ENCODE assay signal across 28 mouse cellular contexts in the genomic region with DNA sequence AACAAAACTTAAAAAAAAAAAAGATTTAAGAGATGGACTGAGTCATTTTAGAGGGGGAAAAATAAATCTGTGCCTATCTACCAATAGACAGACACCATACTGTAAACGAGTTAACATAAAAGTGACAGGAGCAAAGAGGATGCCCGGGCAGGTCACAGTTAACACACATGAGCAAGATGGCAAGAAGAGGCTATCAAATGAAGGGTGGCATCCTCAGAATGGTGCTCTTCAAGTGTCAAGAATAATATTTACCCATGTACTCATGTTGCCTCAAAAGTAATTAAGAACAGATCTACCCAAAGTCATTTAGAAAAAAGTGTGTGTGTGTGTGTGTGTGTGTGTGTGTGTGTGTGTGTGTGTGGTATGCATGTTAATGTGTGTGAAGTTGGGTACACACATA.
"Had no signal": no experiment of that assay in that cellular context is flagged by ENCODE, and none has a peak within 500 bp of the region (broad histone marks: within the 10 kb centered on the region; RNA-seq: fewer than 3 reads in every experiment).

No protein-coding gene starts in this region.

- H3K27ac ChIP-seq: embryonic facial prominence, embryonic 10.5 days; embryonic facial prominence, embryonic 12.5 days; embryonic facial prominence, embryonic 13.5 days; embryonic facial prominence, embryonic 15.5 days; forebrain, embryonic 10.5 days; forebrain, embryonic 12.5 days; forebrain, embryonic 13.5 days; forebrain, embryonic 15.5 days; gastrocnemius, adult 2 months had no signal

- H3K4me1 ChIP-seq: embryonic facial prominence, embryonic 10.5 days; embryonic facial prominence, embryonic 12.5 days; embryonic facial prominence, embryonic 13.5 days; embryonic facial prominence, embryonic 15.5 days; forebrain, embryonic 10.5 days; forebrain, embryonic 12.5 days; forebrain, embryonic 13.5 days; forebrain, embryonic 15.5 days had no signal

- H3K4me2 ChIP-seq: embryonic facial prominence, embryonic 12.5 days; embryonic facial prominence, embryonic 13.5 days; embryonic facial prominence, embryonic 15.5 days; forebrain, embryonic 12.5 days; forebrain, embryonic 13.5 days; forebrain, embryonic 15.5 days had no signal

- H3K9me3 ChIP-seq: embryonic facial prominence, embryonic 10.5 days; embryonic facial prominence, embryonic 12.5 days; embryonic facial prominence, embryonic 13.5 days; embryonic facial prominence, embryonic 15.5 days; forebrain, embryonic 10.5 days; forebrain, embryonic 12.5 days; forebrain, embryonic 13.5 days; forebrain, embryonic 15.5 days had no signal

- H3K4me3 ChIP-seq: embryonic facial prominence, embryonic 10.5 days; embryonic facial prominence, embryonic 12.5 days; embryonic facial prominence, embryonic 13.5 days; embryonic facial prominence, embryonic 15.5 days; erythroblast, embryonic 14.5 days; forebrain, embryonic 10.5 days; forebrain, embryonic 12.5 days; forebrain, embryonic 13.5 days; forebrain, embryonic 15.5 days; gastrocnemius, adult 2 months had no signal

- DNase-seq: cerebellum, adult 2 months; cerebellum, adult 8-10 months; cerebellum, adult 9-10 months; cerebellum, adult 9-11 months; cerebellum, postnatal 10 days; cerebellum, postnatal 14 days; cerebellum, postnatal 25 days; cerebellum, postnatal 36 days; embryo, embryonic 11 days; forebrain, postnatal 0 days; gastrocnemius, adult 2 months; gastrocnemius, postnatal 10 days; gastrocnemius, postnatal 14 days; gastrocnemius, postnatal 25 days; gastrocnemius, postnatal 36 days; heart, adult 11 months; heart, adult 18-20 months had no signal

- H3K27me3 ChIP-seq: embryonic facial prominence, embryonic 12.5 days; embryonic facial prominence, embryonic 13.5 days; embryonic facial prominence, embryonic 15.5 days; forebrain, embryonic 12.5 days; forebrain, embryonic 13.5 days; forebrain, embryonic 15.5 days had no signal

- H3K9ac ChIP-seq: embryonic facial prominence, embryonic 12.5 days; embryonic facial prominence, embryonic 13.5 days; embryonic facial prominence, embryonic 15.5 days; forebrain, embryonic 12.5 days; forebrain, embryonic 13.5 days; forebrain, embryonic 15.5 days; forebrain, postnatal 0 days had no signal

- ATAC-seq: forebrain, embryonic 13.5 days; forebrain, embryonic 14.5 days; forebrain, embryonic 15.5 days; forebrain, embryonic 16.5 days; forebrain, postnatal 0 days had no signal

- H3K36me3 ChIP-seq: embryonic facial prominence, embryonic 10.5 days; embryonic facial prominence, embryonic 12.5 days; embryonic facial prominence, embryonic 13.5 days; embryonic facial prominence, embryonic 15.5 days; forebrain, embryonic 10.5 days; forebrain, embryonic 12.5 days; forebrain, embryonic 15.5 days had no signal
